Mouse (Mus musculus) embryonic stem cell, embryonic (primary cell): ENCODE results near the gene Nubp2.

Experiments
- CTCF ChIA-PET, 4 experiments: fragments of 300-600 bp in 2 of 4; fragments of 350-600 bp in 2 of 4; sonication (Branson Sonifier 250); formaldehyde crosslinking; loops; one replicate each; lab custom pipeline; 2022; ENCODE audit warnings: inconsistent platforms in 2 of 4; lab: Charles Lee
- POLR2A ChIA-PET, 4 experiments: fragments of 300-600 bp in 2 of 4; fragments of 350-600 bp in 2 of 4; sonication (Branson Sonifier 250); formaldehyde crosslinking; loops; one replicate each; lab custom pipeline; 2022; ENCODE audit warnings: antibody characterized with exemption in 4 of 4, inconsistent platforms in 1 of 4; lab: Charles Lee

Nubp2 gene

GRCm38 (mm10) chr17:24897600-24897999, 11.5 kb upstream of the Nubp2 start:
- ChIA-PET POLR2A (interaction anchor here in 3 of 4 experiments (0.6 to 18.3 kb wide), 12 partner anchors 10 to 176 kb away, joined by 3 to 338 read pairs (median 4); partner anchors contain the start of genes Fahd1 (in 1 of the 3), Igfals (in 1 of the 3), Ndufb10 (in 1 of the 3) and Nubp2 (in 1 of the 3)), CTCF (no interaction called here)

GRCm38 (mm10) chr17:24896993-24897269, 10.8 kb upstream of the Nubp2 start:
- ChIA-PET CTCF (interaction anchor here in 1 of 4 experiments (0.6 kb wide), 1 partner anchor 671 kb away, joined by 10 read pairs; no protein-coding TSS in a partner anchor), POLR2A (interaction anchor here in 3 of 4 experiments (0.6 to 18.3 kb wide), 25 partner anchors 9 to 936 kb away, joined by 3 to 338 read pairs (median 4); partner anchors contain the start of genes Fahd1 (in 2 of the 3), Nubp2 (in 2 of the 3), Spsb3 (in 2 of the 3) and Ccnf (in 1 of the 3))

GRCm38 (mm10) chr17:24896241-24896992, 10.3 kb upstream of the Nubp2 start, which contains the start of gene Nme3:
Gene Nme3, plus strand, starts transcription at chr17:24896500.
- CTCF ChIA-PET = interaction anchor here in 1 of 4 experiments (0.6 kb wide), 1 partner anchor 671 kb away, joined by 10 read pairs; no protein-coding TSS in a partner anchor

GRCm38 (mm10) chr17:24895571-24896240, 9.6 kb upstream of the Nubp2 start:
- CTCF ChIA-PET = interaction anchor here in 3 of 4 experiments (0.8 to 1.7 kb wide), 7 partner anchors 8 to 150 kb away, joined by 3 to 8 read pairs (median 4); partner anchors contain the start of genes Nubp2 (in 2 of the 3) and Spsb3 (in 2 of the 3)
- POLR2A ChIA-PET = interaction anchor here (0.6 to 18.3 kb wide), 55 partner anchors 8 to 1059 kb away, joined by 3 to 338 read pairs (median 5); partner anchors contain the start of genes Fahd1 (in 3 of the 4), Nubp2 (in 3 of the 4), Spsb3 (in 3 of the 4) and Ndufb10 (in 2 of the 4)

More at GRCm38 (mm10) chr17:24896241-24896992, 10.3 kb upstream of the Nubp2 start, which contains the start of gene Nme3:
- POLR2A ChIA-PET = interaction anchor here in 3 of 4 experiments (0.6 to 18.3 kb wide), 25 partner anchors 9 to 937 kb away, joined by 3 to 338 read pairs (median 4); partner anchors contain the start of genes Fahd1 (in 2 of the 3), Nubp2 (in 2 of the 3), Spsb3 (in 2 of the 3) and Ccnf (in 1 of the 3)

GRCm38 (mm10) chr17:24894995-24895547, 8.9 kb upstream of the Nubp2 start, which contains the start of the genes Eme2 and Mrps34:
Gene Eme2, minus strand, starts transcription at chr17:24895087.
Gene Mrps34, plus strand, starts transcription at chr17:24895116.
- ChIA-PET CTCF (interaction anchor here (0.7 to 1.7 kb wide), 11 partner anchors 8 to 220 kb away, joined by 3 to 8 read pairs (median 3); partner anchors contain the start of genes Nubp2 (in 2 of the 4), Spsb3 (in 2 of the 4) and Telo2 (in 1 of the 4)), POLR2A (interaction anchor here (0.6 to 18.3 kb wide), 67 partner anchors 8 to 1060 kb away, joined by 3 to 338 read pairs (median 4); partner anchors contain the start of genes Fahd1 (in 3 of the 4), Nubp2 (in 3 of the 4), Spsb3 (in 3 of the 4) and Jpt2 (in 2 of the 4))

- ChIA-PET POLR2A (interaction anchor here (0.5 to 18.3 kb wide), 66 partner anchors 7 to 939 kb away, joined by 3 to 338 read pairs (median 4); partner anchors contain the start of genes Fahd1 (in 3 of the 4), Nubp2 (in 3 of the 4), Spsb3 (in 3 of the 4) and Jpt2 (in 2 of the 4)), CTCF (interaction anchor here (0.7 to 1.7 kb wide), 11 partner anchors 8 to 221 kb away, joined by 3 to 8 read pairs (median 3); partner anchors contain the start of genes Nubp2 (in 2 of the 4), Spsb3 (in 2 of the 4) and Telo2 (in 1 of the 4))
Observed at GRCm38 (mm10) chr17:24894061-24894994, 8.2 kb upstream of the Nubp2 start.

- POLR2A ChIA-PET = interaction anchor here in 3 of 4 experiments (0.9 to 18.3 kb wide), 12 partner anchors 6 to 1080 kb away, joined by 3 to 338 read pairs (median 18); partner anchors contain the start of genes Nubp2 (in 2 of the 3), Spsb3 (in 2 of the 3), Fahd1 (in 1 of the 3) and Igfals (in 1 of the 3)
- CTCF ChIA-PET = interaction anchor here in 1 of 4 experiments (1.5 kb wide), 1 partner anchor 10 kb away, joined by 3 read pairs; no protein-coding TSS in a partner anchor
Observed at GRCm38 (mm10) chr17:24893276-24893675, 7.1 kb upstream of the Nubp2 start.

- ChIA-PET POLR2A (interaction anchor here in 2 of 4 experiments (0.9 to 18.3 kb wide), 6 partner anchors 10 to 1080 kb away, joined by 3 to 338 read pairs (median 35); partner anchors contain the start of genes Fahd1 (in 1 of the 2) and Igfals (in 1 of the 2)), CTCF (interaction anchor here in 1 of 4 experiments (1.5 kb wide), 1 partner anchor 11 kb away, joined by 3 read pairs; no protein-coding TSS in a partner anchor)
Observed at GRCm38 (mm10) chr17:24892785-24893184, 6.6 kb upstream of the Nubp2 start.

- POLR2A ChIA-PET = interaction anchor here in 3 of 4 experiments (0.7 to 18.3 kb wide), 15 partner anchors 8 to 364 kb away, joined by 3 to 338 read pairs (median 4); partner anchors contain the start of genes Fahd1 (in 2 of the 3), Traf7 (in 2 of the 3), Cramp1l (in 1 of the 3) and Ift140 (in 1 of the 3)
- CTCF ChIA-PET = interaction anchor here in 1 of 4 experiments (1.3 kb wide), 1 partner anchor 9 kb away, joined by 4 read pairs; no protein-coding TSS in a partner anchor
Observed at GRCm38 (mm10) chr17:24891321-24891720, 5.2 kb upstream of the Nubp2 start.

GRCm38 (mm10) chr17:24890151-24891092, 4.3 kb upstream of the Nubp2 start:
- CTCF ChIA-PET = interaction anchor here in 1 of 4 experiments (1.3 kb wide), 1 partner anchor 8 kb away, joined by 4 read pairs; no protein-coding TSS in a partner anchor
- POLR2A ChIA-PET = interaction anchor here in 3 of 4 experiments (0.6 to 18.3 kb wide), 16 partner anchors 9 to 363 kb away, joined by 3 to 338 read pairs (median 4); partner anchors contain the start of genes Fahd1 (in 2 of the 3), Traf7 (in 2 of the 3), Cramp1l (in 1 of the 3) and Ift140 (in 1 of the 3)

GRCm38 (mm10) chr17:24888862-24889261, 2.7 kb upstream of the Nubp2 start:
- POLR2A ChIA-PET = interaction anchor here in 3 of 4 experiments (0.8 to 21.0 kb wide), 14 partner anchors 7 to 171 kb away, joined by 3 to 369 read pairs (median 3); partner anchors contain the start of genes Igfals (in 2 of the 3), Eme2 (in 1 of the 3), Fahd1 (in 1 of the 3) and Jpt2 (in 1 of the 3)
- CTCF ChIA-PET = no interaction called here

GRCm38 (mm10) chr17:24887291-24888080, 1.3 kb upstream of the Nubp2 start:
- ChIA-PET CTCF (interaction anchor here in 1 of 4 experiments (1.1 kb wide), 1 partner anchor 46 kb away, joined by 3 read pairs; no protein-coding TSS in a partner anchor), POLR2A (interaction anchor here in 3 of 4 experiments (0.7 to 21.0 kb wide), 26 partner anchors 8 to 946 kb away, joined by 3 to 369 read pairs (median 5); partner anchors contain the start of genes Fahd1 (in 3 of the 3), Igfals (in 2 of the 3), Nme3 (in 2 of the 3) and Cramp1l (in 1 of the 3))

GRCm38 (mm10) chr17:24886932-24887271, 753 bp upstream of the Nubp2 start:
- POLR2A ChIA-PET = interaction anchor here (0.6 to 21.0 kb wide), 56 partner anchors 8 to 946 kb away, joined by 3 to 369 read pairs (median 4); partner anchors contain the start of genes Eme2 (in 3 of the 4), Fahd1 (in 3 of the 4), Mrps34 (in 3 of the 4) and Hs3st6 (in 2 of the 4)
- CTCF ChIA-PET = interaction anchor here (0.5 to 1.6 kb wide), 16 partner anchors 8 to 1810 kb away, joined by 3 to 7 read pairs (median 3); partner anchors contain the start of genes Eme2 (in 2 of the 4), Mrps34 (in 2 of the 4), Fahd1 (in 1 of the 4) and Msrb1 (in 1 of the 4)
